Mouse (Mus musculus) stomach, embryonic 16.5 days (tissue): ENCODE measurements around the gene Fbxw9. TPM values are rescaled to one million over a fixed set of nuclear protein-coding genes. Genes with fewer than 3 reads are reported as not detected.

Experiments used
- ATAC-seq: fragments of 200-750 bp; cut with Nextera tagmentation; 2 replicates; pipeline ENCODE4 v1.8.0; 2017; ENCODE audit warnings: moderate number of reproducible peaks, moderate TSS enrichment; ENCODE audit not compliant: insufficient read depth, low FRiP score
- H3K27ac ChIP-seq: fragments of 300-500 bp; sonication (generic); 2 replicates; pipeline ENCODE4 v1.5.1; 2014; ENCODE audit warnings: low read length
- H3K27me3 ChIP-seq: fragments of 300-500 bp; sonication (generic); 2 replicates; pipeline ENCODE4 v1.6.1; 2014; ENCODE audit warnings: low read length, control low read depth, mixed read lengths; ENCODE audit not compliant: control insufficient read depth, insufficient read depth
- H3K36me3 ChIP-seq: fragments of 300-500 bp; sonication (generic); 2 replicates; pipeline ENCODE4 v1.6.1; 2014; ENCODE audit warnings: low read length; ENCODE audit not compliant: control insufficient read depth, insufficient read depth
- H3K4me1 ChIP-seq: fragments of 300-500 bp; sonication (generic); 2 replicates; pipeline ENCODE4 v1.6.1; 2014; ENCODE audit warnings: low read length, control low read depth, mixed read lengths; ENCODE audit not compliant: control insufficient read depth, insufficient read depth
- H3K4me2 ChIP-seq: fragments of 300-500 bp; sonication (generic); 2 replicates; pipeline ENCODE4 v1.6.1; 2014; ENCODE audit warnings: low read depth, low read length, mixed read lengths
- H3K4me3 ChIP-seq: fragments of 300-500 bp; sonication (generic); replicated peaks from 2 replicates; pipeline ENCODE4 v1.5.1; 2014; ENCODE audit warnings: mild to moderate bottlenecking, low read length
- H3K9ac ChIP-seq: fragments of 300-500 bp; sonication (generic); 2 replicates; pipeline ENCODE4 v1.6.1; 2014; ENCODE audit warnings: low read length
- H3K9me3 ChIP-seq: fragments of 300-500 bp; sonication (generic); replicated peaks from 2 replicates; pipeline ENCODE4 v1.6.1; 2016; ENCODE audit warnings: low read length, control low read depth; ENCODE audit not compliant: control insufficient read depth
- WGBS: fragments of 180-500 bp; shearing (Covaris S2); extraction: QIAGEN DNeasy Blood & Tissue Kit; methylation state at CpG from one replicate; pipeline ENCODE4 v1.1.7; 2014; 5-methylcytosine and 5-hydroxymethylcytosine counted together
- polyA plus RNA-seq: library from polyadenylated mRNA; unstranded; fragments of >200 nt; fragmentation: Nextera tagmentation; extraction: Ambion mirVana; gene quantifications from 2 replicates; pipeline ENCODE4 v1.2.1, GENCODE M21; 2015

Gene Fbxw9
- polyA plus RNA-seq = 28.1 and 29.9 TPM in 2 replicates

DNA sequence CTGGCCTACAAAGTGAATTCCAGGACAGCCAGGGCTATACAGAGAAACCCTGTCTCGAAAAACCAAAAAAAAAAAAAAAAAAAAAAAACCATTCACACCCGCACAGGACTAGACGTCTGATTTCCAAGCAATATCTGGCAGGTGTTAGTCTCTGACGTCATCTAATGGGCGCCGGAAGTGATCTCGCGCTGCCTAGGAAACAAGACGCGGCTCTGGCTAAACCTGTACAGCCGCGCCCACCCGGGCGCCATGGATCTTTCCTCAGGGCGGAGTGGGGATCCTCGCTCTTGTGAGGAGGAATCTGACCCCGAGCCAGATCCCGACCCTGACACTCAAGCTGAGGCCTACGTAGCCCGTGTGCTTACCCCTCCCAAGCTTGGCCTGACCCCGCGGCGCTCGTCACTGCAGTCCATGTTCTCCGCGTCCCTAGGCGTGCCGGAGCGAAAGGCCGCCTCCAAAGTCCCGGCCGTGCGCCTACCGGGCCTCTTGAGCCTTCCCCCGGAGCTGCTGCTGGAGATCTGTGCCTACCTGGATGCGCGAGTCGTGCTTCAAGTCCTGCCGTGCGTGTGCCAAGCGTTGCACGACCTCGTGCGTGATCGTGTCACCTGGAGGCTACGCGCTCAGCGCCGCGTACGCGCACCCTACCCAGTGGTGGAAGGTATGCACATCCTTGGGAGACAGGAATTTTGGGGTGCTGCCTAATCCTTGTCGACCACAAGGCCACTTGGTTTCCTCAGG is at the start of gene Fbxw9:
Gene Fbxw9 (plus strand): TSS at position 177 of the 738 bp plus-strand sequence.
- Histone ChIP-seq H3K4me2 (peak within 1 kb of the TSS; percentile 94), H3K27ac (peak within 1 kb of the TSS; percentile 38; the same call in 1 of the 2 replicates), H3K9me3 (no peaks in the 10 kb centered on the region), H3K4me1 (peaks cover 10% of the 10 kb centered on the region), H3K36me3 (peaks cover 12% of the 10 kb centered on the region; the same call in 1 of the 2 replicates), H3K9ac (peak within 1 kb of the TSS; percentile 82), H3K27me3 (no peaks in the 10 kb centered on the region), H3K4me3 (peak within 1 kb of the TSS; percentile 91)
- peak; percentile 91 for ATAC-seq
- under 1% methylated on average over 52 of the region's 53 CpGs for WGBS

DNA sequence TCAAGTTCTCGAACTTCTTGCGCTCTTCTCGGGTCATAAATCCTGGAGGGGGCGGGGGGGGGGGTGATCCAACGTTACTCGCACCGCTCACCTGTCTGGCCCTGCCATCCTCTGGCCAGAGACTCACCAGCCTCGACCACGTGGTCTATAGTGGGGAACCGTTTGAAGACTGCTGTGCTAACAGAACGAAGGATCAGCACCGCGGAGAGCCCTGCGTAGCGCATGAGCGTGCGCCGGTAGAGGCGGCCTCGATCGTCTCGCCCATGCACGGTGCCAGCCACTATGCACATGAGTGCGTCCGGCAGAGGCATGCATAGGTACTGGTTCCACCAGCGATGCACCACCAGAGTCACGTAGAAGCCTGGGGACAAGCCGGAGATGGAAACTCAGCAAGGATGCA is 48.6 kb upstream of the Fbxw9 start:
- Histone ChIP-seq H3K27ac (no peak overlapping the region), H3K9ac (no peak overlapping the region), H3K36me3 (no peaks in the 10 kb centered on the region), H3K27me3 (peaks cover 20% of the 10 kb centered on the region), H3K4me3 (no peak overlapping the region), H3K4me1 (no peaks in the 10 kb centered on the region; the same call in 1 of the 2 replicates), H3K9me3 (no peaks in the 10 kb centered on the region), H3K4me2 (no peak overlapping the region)
- WGBS = 13% methylated on average over 28 of the region's 28 CpGs
- ATAC-seq = peak; percentile 18; the same call in 1 of the 2 replicates

DNA sequence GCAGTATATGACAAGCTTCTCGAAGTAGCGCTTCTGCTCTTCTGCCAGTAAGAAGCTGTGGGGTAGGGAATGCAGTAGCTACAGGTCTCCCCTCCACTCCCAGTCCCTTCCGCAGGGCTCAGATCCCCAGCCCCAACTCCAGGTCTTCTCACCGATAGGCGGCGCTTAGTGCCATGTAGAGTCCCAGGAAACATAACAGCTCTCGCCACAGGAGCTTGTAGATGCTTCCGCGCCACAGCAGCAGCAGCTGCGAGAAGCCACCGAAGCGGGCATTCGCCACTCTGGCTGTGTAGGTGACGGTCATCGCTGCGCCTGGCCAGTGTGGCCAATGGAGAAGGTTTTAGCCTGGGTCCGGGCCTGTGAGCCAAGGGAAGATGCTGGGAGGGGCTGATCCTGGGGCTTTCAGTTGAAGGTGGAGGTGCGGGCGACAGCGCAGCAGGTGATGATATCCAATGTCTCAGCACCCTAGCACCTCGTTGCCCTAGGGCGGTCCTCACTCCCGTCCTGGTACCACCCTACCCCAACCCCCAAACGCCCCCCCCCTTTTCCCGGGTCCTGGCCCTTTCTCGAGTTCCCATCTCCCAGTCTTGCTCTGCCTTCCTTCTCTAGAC is 46.5 kb upstream of the Fbxw9 start:
- Histone ChIP-seq H3K4me1 (peaks cover 7% of the 10 kb centered on the region), H3K36me3 (no peaks in the 10 kb centered on the region), H3K9me3 (no peaks in the 10 kb centered on the region), H3K9ac (peak overlapping the region; percentile 62), H3K4me2 (peak overlapping the region; percentile 70), H3K4me3 (peak overlapping the region; percentile 38), H3K27ac (no peak overlapping the region), H3K27me3 (peaks cover 20% of the 10 kb centered on the region)
- WGBS = 3% methylated on average over 26 of the region's 26 CpGs
- ATAC-seq = peak; percentile 70; the same call in 1 of the 2 replicates

DNA sequence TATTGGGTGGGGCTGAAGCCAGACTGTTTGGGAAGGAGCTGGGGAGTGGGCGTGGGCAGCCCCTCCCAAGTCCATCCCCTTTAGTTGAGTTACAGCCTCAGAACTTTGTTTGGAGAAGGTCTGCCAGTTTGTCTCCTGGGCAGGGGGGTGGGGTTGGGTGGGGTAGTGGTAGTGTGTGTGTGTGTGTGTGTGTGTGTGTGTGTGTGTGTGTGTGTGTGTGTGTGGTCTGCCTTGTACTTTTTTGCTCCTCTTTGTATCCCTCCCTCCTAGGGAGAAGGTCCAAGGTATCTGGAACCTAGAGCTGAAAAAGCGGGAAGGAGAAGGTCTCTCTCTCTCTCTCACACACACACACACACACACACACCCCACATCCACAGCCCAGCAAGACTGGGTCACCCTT is 45.4 kb upstream of the Fbxw9 start, which contains the start of gene Best2:
Gene Best2 (minus strand): TSS at position 101 of the 400 bp plus-strand sequence.
- peaks cover 20% of the 10 kb centered on the region for H3K27me3 ChIP-seq
- peaks cover 7% of the 10 kb centered on the region for H3K4me1 ChIP-seq
- WGBS = 67% methylated on average over 2 of the region's 2 CpGs
- ATAC-seq = no peak
- peak within 1 kb of the TSS; percentile 70 for H3K4me2 ChIP-seq
- H3K36me3 ChIP-seq = no peaks in the 10 kb centered on the region
- H3K27ac ChIP-seq = no peak within 1 kb of the TSS
- no peaks in the 10 kb centered on the region for H3K9me3 ChIP-seq
- H3K4me3 ChIP-seq = peak within 1 kb of the TSS; percentile 38
- peak within 1 kb of the TSS; percentile 62 for H3K9ac ChIP-seq

DNA sequence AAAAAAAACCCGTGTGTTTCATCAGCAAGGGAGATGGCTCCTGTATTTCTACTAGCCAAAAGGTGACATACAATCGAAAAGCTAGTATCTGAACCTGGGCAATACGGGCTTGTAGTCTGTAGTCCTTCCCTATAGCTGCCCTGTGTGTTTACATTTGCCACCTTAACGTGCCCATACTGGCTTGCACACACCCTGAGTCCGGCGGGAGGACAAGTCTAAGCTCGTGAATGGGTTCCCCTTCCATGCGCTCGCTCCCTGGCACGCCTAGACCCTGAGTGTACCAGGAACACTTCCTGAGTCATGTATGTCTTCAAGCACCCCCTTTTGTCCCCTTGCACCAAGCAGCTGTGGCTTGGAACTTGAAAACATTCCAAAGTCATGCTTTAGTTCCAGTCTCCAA is 43.1 kb upstream of the Fbxw9 start:
- WGBS = 53% methylated on average over 10 of the region's 10 CpGs
- H3K27me3 ChIP-seq = peaks cover 8% of the 10 kb centered on the region; the same call in 1 of the 2 replicates
- no peak overlapping the region for H3K4me2 ChIP-seq
- ATAC-seq = no peak
- H3K36me3 ChIP-seq = peaks cover 10% of the 10 kb centered on the region; the same call in 1 of the 2 replicates
- H3K9me3 ChIP-seq = no peaks in the 10 kb centered on the region
- peak overlapping the region; percentile 67 for H3K27ac ChIP-seq
- peaks cover 7% of the 10 kb centered on the region for H3K4me1 ChIP-seq
- H3K4me3 ChIP-seq = no peak overlapping the region
- no peak overlapping the region; the same call in 1 of the 2 replicates for H3K9ac ChIP-seq

DNA sequence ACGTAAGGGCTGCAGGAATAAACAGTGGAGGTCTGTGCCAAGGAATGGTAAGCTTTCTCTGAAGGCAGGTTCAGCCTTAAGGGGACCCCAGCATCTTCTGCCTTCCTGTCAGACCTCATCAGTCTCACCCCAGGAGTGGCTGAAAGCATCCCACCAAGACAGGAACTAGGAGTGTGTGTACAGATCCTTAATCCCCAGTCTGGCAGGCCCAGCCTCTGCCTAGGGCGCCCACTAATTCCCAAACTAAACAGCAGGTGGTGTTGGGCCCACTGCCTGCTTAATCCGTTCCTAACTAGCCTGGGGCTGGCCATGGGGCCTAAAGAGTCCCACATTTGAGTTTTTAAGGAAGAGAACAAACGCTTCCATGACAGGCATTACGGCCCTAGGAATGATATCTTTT is 42.6 kb upstream of the Fbxw9 start:
- Histone ChIP-seq H3K27ac (peak overlapping the region; percentile 67), H3K27me3 (0 out of 2 replicates have a peak, but pooled peaks cover 7% of the 10 kb centered on the region), H3K9ac (no peak overlapping the region), H3K36me3 (peaks cover 10% of the 10 kb centered on the region; the same call in 1 of the 2 replicates), H3K9me3 (no peaks in the 10 kb centered on the region), H3K4me1 (peaks cover 7% of the 10 kb centered on the region), H3K4me3 (no peak overlapping the region), H3K4me2 (no peak overlapping the region)
- WGBS = 43% methylated on average over 5 of the region's 5 CpGs
- no peak for ATAC-seq

DNA sequence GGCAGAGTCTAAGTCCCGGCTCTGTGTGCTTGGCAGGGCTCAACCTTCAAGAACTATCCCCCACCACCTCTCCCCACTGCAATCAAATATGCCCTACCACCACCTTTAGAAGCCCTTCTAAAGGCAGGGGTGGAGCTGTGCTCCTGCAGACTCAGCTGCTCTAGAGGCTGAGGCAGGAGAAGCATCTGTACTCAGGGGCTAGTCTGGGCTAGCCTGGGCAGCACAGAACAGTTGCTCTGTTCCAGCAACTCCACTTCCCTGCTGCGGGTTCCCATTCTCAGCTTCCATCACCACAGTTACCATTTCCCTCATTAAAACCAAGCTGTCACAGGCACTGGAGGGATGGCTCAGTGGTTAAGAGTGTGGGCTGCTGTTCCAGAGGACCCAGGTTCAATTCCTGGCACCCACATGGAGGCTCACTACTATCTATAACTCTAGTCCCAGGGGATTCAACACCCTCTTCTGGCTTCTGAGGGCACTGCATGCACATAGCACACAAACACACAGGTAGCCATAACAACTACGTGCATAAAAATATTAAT is 38.3 kb upstream of the Fbxw9 start:
- ATAC-seq = no peak
- Histone ChIP-seq H3K9ac (no peak overlapping the region), H3K9me3 (no peaks in the 10 kb centered on the region), H3K4me3 (no peak overlapping the region), H3K4me1 (peaks cover 26% of the 10 kb centered on the region), H3K36me3 (peaks cover 21% of the 10 kb centered on the region), H3K27ac (no peak overlapping the region), H3K4me2 (no peak overlapping the region), H3K27me3 (no peaks in the 10 kb centered on the region)
- 95% methylated on average over 3 of the region's 3 CpGs for WGBS

DNA sequence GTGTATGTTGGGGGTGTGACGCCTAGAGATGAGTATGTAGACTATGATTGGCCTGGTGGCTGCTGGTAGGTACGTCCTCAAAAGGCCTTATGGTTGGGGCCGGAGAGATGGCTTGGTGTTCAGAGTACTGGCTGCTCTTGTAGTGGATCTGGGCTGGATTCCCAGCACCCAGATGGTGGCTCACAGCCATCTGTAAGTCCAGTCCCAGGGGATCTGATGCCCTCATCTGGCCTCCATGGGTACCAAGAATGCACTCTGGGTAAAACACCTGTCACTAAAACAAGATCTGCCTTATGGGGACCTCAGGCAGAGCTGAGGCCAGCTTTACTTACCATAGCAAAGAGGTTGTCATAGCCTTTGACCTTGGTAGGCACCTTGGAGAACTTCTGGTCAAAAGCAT is 36.0 kb upstream of the Fbxw9 start:
- Histone ChIP-seq H3K4me1 (peaks cover 29% of the 10 kb centered on the region), H3K27ac (no peak overlapping the region), H3K36me3 (peaks cover 21% of the 10 kb centered on the region), H3K4me2 (peak overlapping the region; percentile 99; the same call in 1 of the 2 replicates), H3K27me3 (no peaks in the 10 kb centered on the region), H3K9me3 (no peaks in the 10 kb centered on the region), H3K9ac (no peak overlapping the region), H3K4me3 (peak overlapping the region; percentile 95)
- ATAC-seq = no peak
- 90% methylated on average over 3 of the region's 3 CpGs for WGBS
